Mouse (Mus musculus): ENCODE data around the gene Pacrg.

Pacrg gene

GRCm38 (mm10) chr17:10840148-10840707, at the start of gene Pacrg, which contains the start of gene Prkn:
TSS of gene Pacrg (minus strand) at chr17:10840311.
TSS of gene Prkn (plus strand) at chr17:10840384.
- peak; percentile 98 for DNase-seq

GRCm38 (mm10) chr17:10887924-10888323, 47.8 kb upstream of the Pacrg start:
- no peak for DNase-seq

GRCm38 (mm10) chr17:10882260-10882659, 42.1 kb upstream of the Pacrg start:
- no peak for DNase-seq

GRCm38 (mm10) chr17:10878986-10879385, 38.9 kb upstream of the Pacrg start:
- DNase-seq, result no peak

GRCm38 (mm10) chr17:10874208-10875187, 34.4 kb upstream of the Pacrg start:
- no peak for DNase-seq

- no peak for DNase-seq
These were observed 14.1 kb upstream of the Pacrg start for GRCm38 (mm10) chr17:10854207-10854606.

- peak; percentile 24 for DNase-seq
These were observed 655 bp upstream of the Pacrg start for GRCm38 (mm10) chr17:10840731-10841201.

GRCm38 (mm10) chr17:10818971-10819370, 21.1 kb downstream of the Pacrg start:
- no peak for DNase-seq

GRCm38 (mm10) chr17:10808571-10808970, 31.5 kb downstream of the Pacrg start:
- DNase-seq, result no peak

- no peak for DNase-seq
These were observed 32.7 kb downstream of the Pacrg start for GRCm38 (mm10) chr17:10807261-10807998.

GRCm38 (mm10) chr17:10806692-10807091, 33.4 kb downstream of the Pacrg start:
- no peak for DNase-seq

GRCm38 (mm10) chr17:10791661-10792060, 48.5 kb downstream of the Pacrg start:
- no peak for DNase-seq

- DNase-seq, result no peak
These were observed 55.6 kb downstream of the Pacrg start for GRCm38 (mm10) chr17:10784401-10784920.

- no peak for DNase-seq
These were observed 63.6 kb downstream of the Pacrg start for GRCm38 (mm10) chr17:10776503-10776902.

- no peak for DNase-seq
These were observed 65.6 kb downstream of the Pacrg start for GRCm38 (mm10) chr17:10774468-10774867.

GRCm38 (mm10) chr17:10772207-10772606, 67.9 kb downstream of the Pacrg start:
- no peak for DNase-seq

GRCm38 (mm10) chr17:10769873-10770272, 70.2 kb downstream of the Pacrg start:
- no peak for DNase-seq

GRCm38 (mm10) chr17:10766735-10767406, 73.2 kb downstream of the Pacrg start:
- no peak for DNase-seq

GRCm38 (mm10) chr17:10764343-10764742, 75.8 kb downstream of the Pacrg start:
- DNase-seq, result no peak

GRCm38 (mm10) chr17:10757455-10757854, 82.7 kb downstream of the Pacrg start:
- no peak for DNase-seq

GRCm38 (mm10) chr17:10744709-10745461, 95.2 kb downstream of the Pacrg start:
- DNase-seq, result no peak

GRCm38 (mm10) chr17:10740083-10740482, 100.0 kb downstream of the Pacrg start:
- no peak for DNase-seq
